Mouse (Mus musculus) liver, postnatal 0 days (tissue): Measurements from ENCODE around the gene Ccdc74a. TPM values are rescaled to one million over a fixed set of nuclear protein-coding genes. Genes with fewer than 3 reads are reported as not detected.

Experiments used
- ATAC-seq: fragments of 200-750 bp; cut with Nextera tagmentation; 2 replicates; pipeline ENCODE4 v1.8.0; 2017; ENCODE audit warnings: mild to moderate bottlenecking, moderate library complexity
- DNase-seq: peaks from one replicate; pipeline ENCODE4 v3.0.0-alpha.2; 2016
- H3K27ac ChIP-seq: fragments of 300-500 bp; sonication (generic); 2 replicates; pipeline ENCODE4 v1.5.1; 2014; ENCODE audit warnings: antibody characterized with exemption, moderate library complexity, mild to moderate bottlenecking, low read depth
- H3K27me3 ChIP-seq: fragments of 300-500 bp; sonication (generic); 2 replicates; pipeline ENCODE4 v1.6.1; 2014; ENCODE audit warnings: low read length, control low read depth, mixed read lengths; ENCODE audit not compliant: insufficient read depth
- H3K36me3 ChIP-seq: fragments of 300-500 bp; sonication (generic); replicated peaks from 2 replicates; pipeline ENCODE4 v1.6.1; 2014; ENCODE audit warnings: mild to moderate bottlenecking, control low read depth, low read length, moderate library complexity, mixed read lengths; ENCODE audit not compliant: insufficient read depth
- H3K4me1 ChIP-seq: fragments of 300-500 bp; sonication (generic); 2 replicates; pipeline ENCODE4 v1.6.1; 2014; ENCODE audit warnings: antibody characterized with exemption, mild to moderate bottlenecking, control low read depth; ENCODE audit not compliant: insufficient read depth
- H3K4me2 ChIP-seq: fragments of 300-500 bp; sonication (generic); 2 replicates; pipeline ENCODE4 v1.6.1; 2014; ENCODE audit warnings: low read depth, mild to moderate bottlenecking, low read length, moderate library complexity, mixed read lengths
- H3K4me3 ChIP-seq: fragments of 300-500 bp; sonication (generic); 2 replicates; pipeline ENCODE4 v1.5.1; 2014; ENCODE audit warnings: low read depth, low read length
- H3K9ac ChIP-seq: fragments of 300-500 bp; sonication (generic); replicated peaks from 2 replicates; pipeline ENCODE4 v1.6.1; 2014; ENCODE audit warnings: mild to moderate bottlenecking, moderate library complexity
- H3K9me3 ChIP-seq: fragments of 300-500 bp; sonication (generic); 2 replicates; pipeline ENCODE4 v1.6.1; 2016; ENCODE audit warnings: mild to moderate bottlenecking, control low read depth, low read length, mixed read lengths
- CTCF ChIP-seq: sonication (generic); IDR thresholded peaks from 2 replicates; pipeline ENCODE4 v1.5.1; 2016; ENCODE audit warnings: antibody characterized with exemption, low read depth
- EP300 ChIP-seq: IDR thresholded peaks from 2 replicates; pipeline ENCODE4 v1.6.1; 2016; ENCODE audit warnings: antibody characterized with exemption, low read depth, mild to moderate bottlenecking
- WGBS: fragments of 180-500 bp; shearing (Covaris S2); extraction: QIAGEN DNeasy Blood & Tissue Kit; methylation state at CpG from one replicate; pipeline ENCODE4 v1.1.7; 2014; ENCODE audit not compliant: insufficient replicate concordance; 5-methylcytosine and 5-hydroxymethylcytosine counted together
- polyA plus RNA-seq: library from polyadenylated mRNA; unstranded; fragments of >200 nt; fragmentation: Nextera tagmentation; extraction: Ambion mirVana; gene quantifications from 2 replicates; pipeline ENCODE4 v1.2.1, GENCODE M21; 2015

Ccdc74a gene
- polyA plus RNA-seq, 1 experiment from 2014 or later, result 3.3 TPM

GRCm38 (mm10) chr16:17647566-17648340, 1.5 kb downstream of the Ccdc74a start:
- Histone ChIP-seq H3K4me1 (peaks cover 14% of the 10 kb centered on the region), H3K4me3 (no peak overlapping the region), H3K4me2 (no peak overlapping the region), H3K9ac (no peak overlapping the region), H3K36me3 (peaks cover 21% of the 10 kb centered on the region), H3K27ac (no peak overlapping the region), H3K9me3 (no peaks in the 10 kb centered on the region), H3K27me3 (no peaks in the 10 kb centered on the region)
- no peak for DNase-seq
- no peak for ATAC-seq
- WGBS, result 87% methylated on average over 10 of the region's 10 CpGs
- no peak for TF ChIP-seq EP300
- no peak for TF ChIP-seq CTCF

DNA sequence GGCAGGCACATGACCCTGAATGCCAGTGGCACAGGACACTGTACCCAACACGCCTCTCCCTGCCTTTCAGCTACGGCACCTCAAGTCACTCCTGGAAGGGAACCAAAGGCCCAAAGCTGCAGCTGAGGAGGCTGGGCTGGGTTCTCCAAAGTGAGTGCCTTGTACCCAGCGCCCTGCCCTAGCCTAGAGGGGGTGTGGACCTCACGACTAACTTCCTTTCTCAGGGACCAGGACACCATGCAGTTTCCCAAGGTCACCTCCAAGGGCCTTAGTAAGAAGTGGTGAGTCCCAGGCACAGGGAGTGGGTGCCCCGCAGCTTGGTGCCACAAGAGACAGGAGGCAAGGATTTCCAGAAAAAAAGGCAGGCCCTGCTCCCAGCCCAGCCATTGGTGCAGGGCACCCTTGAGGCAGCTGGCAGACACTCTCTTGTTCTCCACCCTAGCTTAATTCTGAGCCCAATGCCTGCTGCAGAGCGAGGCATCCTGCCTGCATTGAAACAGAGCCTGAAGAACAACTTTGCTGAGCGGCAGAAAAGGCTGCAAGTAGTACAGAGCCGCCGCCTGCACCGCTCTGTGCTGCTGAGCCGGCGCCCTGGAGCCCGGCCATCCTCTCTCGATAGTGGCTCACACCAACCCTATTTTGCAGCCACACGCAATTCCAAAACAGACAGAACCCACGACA, 3.8 kb downstream of the Ccdc74a start:
- H3K4me1 ChIP-seq, result peaks cover 14% of the 10 kb centered on the region
- ATAC-seq (no peak), DNase-seq (no peak)
- no peak for TF ChIP-seq CTCF
- no peak for TF ChIP-seq EP300
- no peaks in the 10 kb centered on the region for H3K27me3 ChIP-seq
- WGBS, result 82% methylated on average over 16 of the region's 16 CpGs
- H3K36me3 ChIP-seq, result peaks cover 31% of the 10 kb centered on the region
- H3K4me2 ChIP-seq, result no peak overlapping the region
- no peak overlapping the region for H3K4me3 ChIP-seq
- no peak overlapping the region for H3K27ac ChIP-seq
- H3K9me3 ChIP-seq, result no peaks in the 10 kb centered on the region
- no peak overlapping the region for H3K9ac ChIP-seq

- no peak for DNase-seq
- Histone ChIP-seq H3K4me2 (no peak overlapping the region), H3K27ac (no peak overlapping the region), H3K4me3 (no peak overlapping the region), H3K9me3 (no peaks in the 10 kb centered on the region), H3K27me3 (no peaks in the 10 kb centered on the region), H3K4me1 (peaks cover 14% of the 10 kb centered on the region), H3K9ac (no peak overlapping the region), H3K36me3 (peaks cover 36% of the 10 kb centered on the region)
- TF ChIP-seq EP300 (no peak), CTCF (no peak)
- 95% methylated on average over 1 of the region's 1 CpGs for WGBS
- no peak for ATAC-seq
Observed at GRCm38 (mm10) chr16:17650711-17651110, 4.4 kb downstream of the Ccdc74a start.

- H3K4me2 ChIP-seq, result no peak overlapping the region
- no peak for TF ChIP-seq CTCF
- no peak for TF ChIP-seq EP300
- H3K4me1 ChIP-seq, result peaks cover 9% of the 10 kb centered on the region; the same call in 1 of the 2 replicates
- no peak overlapping the region for H3K27ac ChIP-seq
- H3K4me3 ChIP-seq, result no peak overlapping the region
- no peak overlapping the region for H3K9ac ChIP-seq
- 79% methylated on average over 4 of the region's 4 CpGs for WGBS
- no peaks in the 10 kb centered on the region for H3K9me3 ChIP-seq
- no peak for ATAC-seq
- no peaks in the 10 kb centered on the region for H3K27me3 ChIP-seq
- no peak for DNase-seq
- peaks cover 39% of the 10 kb centered on the region for H3K36me3 ChIP-seq
Observed at GRCm38 (mm10) chr16:17652607-17653006, 6.3 kb downstream of the Ccdc74a start.

GRCm38 (mm10) chr16:17653601-17654000, 7.3 kb downstream of the Ccdc74a start:
- TF ChIP-seq EP300 (no peak), CTCF (no peak)
- no peak for DNase-seq
- 93% methylated on average over 5 of the region's 5 CpGs for WGBS

GRCm38 (mm10) chr16:17654188-17654795, 8.0 kb downstream of the Ccdc74a start:
- no peak overlapping the region for H3K27ac ChIP-seq
- ATAC-seq (no peak), DNase-seq (no peak)
- WGBS, result 81% methylated on average over 4 of the region's 4 CpGs
- no peak overlapping the region for H3K4me3 ChIP-seq
- no peak for TF ChIP-seq EP300
- no peak for TF ChIP-seq CTCF
- H3K9ac ChIP-seq, result no peak overlapping the region
- no peaks in the 10 kb centered on the region for H3K9me3 ChIP-seq
- H3K4me2 ChIP-seq, result no peak overlapping the region
- no peaks in the 10 kb centered on the region for H3K27me3 ChIP-seq
- peaks cover 48% of the 10 kb centered on the region for H3K36me3 ChIP-seq
- peaks cover 9% of the 10 kb centered on the region; the same call in 1 of the 2 replicates for H3K4me1 ChIP-seq

More at GRCm38 (mm10) chr16:17653601-17654000, 7.3 kb downstream of the Ccdc74a start:
- no peak overlapping the region for H3K4me3 ChIP-seq
- no peak for ATAC-seq
- H3K27me3 ChIP-seq, result no peaks in the 10 kb centered on the region
- peaks cover 48% of the 10 kb centered on the region for H3K36me3 ChIP-seq
- H3K27ac ChIP-seq, result no peak overlapping the region
- H3K9me3 ChIP-seq, result no peaks in the 10 kb centered on the region
- no peak overlapping the region for H3K9ac ChIP-seq
- peaks cover 9% of the 10 kb centered on the region; the same call in 1 of the 2 replicates for H3K4me1 ChIP-seq
- H3K4me2 ChIP-seq, result no peak overlapping the region
